In the genomic region with DNA sequence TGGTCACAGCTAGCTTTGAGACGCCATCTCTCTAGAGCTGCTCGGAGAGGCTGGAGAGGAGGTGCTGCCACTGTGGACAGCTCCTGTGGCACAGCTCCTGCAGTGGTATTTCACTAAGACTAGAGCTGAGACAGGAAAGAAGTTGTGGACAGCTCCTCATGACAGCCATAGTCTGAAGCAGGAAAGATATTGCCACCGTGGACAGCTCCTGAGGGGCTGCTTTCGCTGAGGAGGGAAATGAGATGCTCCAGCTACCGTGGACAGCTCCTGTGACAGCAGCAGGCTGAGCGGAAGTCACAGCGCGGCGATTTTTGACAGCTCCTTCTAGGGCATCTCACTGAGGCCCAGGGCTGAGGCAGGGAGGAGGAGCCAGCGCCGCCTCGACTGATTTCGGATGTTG, we compare ENCODE assay signal across 9 mouse cellular contexts. TPM values are rescaled to one million over a fixed set of nuclear protein-coding genes. Genes with fewer than 3 reads are reported as not detected.
A peak's percentile ranks its signal among the peaks of the same experiment; 100 is the strongest.
DNase-seq lines count a peak whose midpoint lies in the region; ATAC-seq lines count a peak whose summit lies in the region.
"Had no signal": no experiment of that assay in that cellular context is flagged by ENCODE, and none has a peak within 500 bp of the region (broad histone marks: within the 10 kb centered on the region; RNA-seq: fewer than 3 reads in every experiment).

No protein-coding gene starts in this region.

- intact Hi-C loops in heart, postnatal 36 days (cut with DNase I), result no loop called here

- H3K9ac ChIP-seq in forebrain, embryonic 14.5 days (ENCODE audit: low read length), result peak overlapping the region; percentile 17; the same call in 1 of the 2 replicates

- peak; percentile 54; the same call in 1 of the 2 replicates for ATAC-seq in forebrain, embryonic 14.5 days
- peak; percentile 100 for ATAC-seq in megakaryocyte-erythroid progenitor cell, adult 5-6 weeks (replicated peaks; ENCODE audit: low FRiP score, low TSS enrichment, poor library complexity, severe bottlenecking)

- 4% methylated on average over 13 of the region's 13 CpGs for WGBS in forebrain, embryonic 14.5 days

- no peaks in the 10 kb centered on the region for H3K36me3 ChIP-seq in forebrain, embryonic 14.5 days (ENCODE audit: control insufficient read depth, insufficient read depth, low read length)

- H3K27me3 ChIP-seq in forebrain, embryonic 14.5 days (replicated peaks; ENCODE audit: control insufficient read depth, insufficient read depth, low read length), result peaks cover 5% of the 10 kb centered on the region

- peak overlapping the region; percentile 45 for H3K4me2 ChIP-seq in forebrain, embryonic 14.5 days (ENCODE audit: low read length)

- no peak overlapping the region for H3K27ac ChIP-seq in forebrain, embryonic 14.5 days (ENCODE audit: low read depth, low read length)
- H3K27ac ChIP-seq: layer of hippocampus, adult 2 months had no signal

- peaks cover 4% of the 10 kb centered on the region; the same call in 1 of the 2 replicates for H3K4me1 ChIP-seq in forebrain, embryonic 14.5 days (ENCODE audit: control insufficient read depth, insufficient read depth, low read length)

- DNase-seq in CD8-positive naive resting alpha-beta T cell, adult 2 months (ENCODE audit: low read depth in 2 of 2, low spot score in 2 of 2), result peak; percentile 8 to 28
- DNase-seq in adrenal gland, adult (ENCODE audit: inconsistent age in 2 of 2, low spot score in 1 of 2), result peak; percentile 89 to 95
- peak; percentile 61 for DNase-seq in forebrain, embryonic 14.5 days (ENCODE audit: low spot score)
- DNase-seq in heart, postnatal 36 days, result peak; percentile 66 to 68
- peak; percentile 94 to 96 for DNase-seq in kidney, postnatal 4 days
- DNase-seq in right cerebral cortex, postnatal 4 days, result peak; percentile 30
- DNase-seq in yolk sac, embryonic 10.5 days (ENCODE audit: low spot score), result peak; percentile 89

- H3K4me3 ChIP-seq in forebrain, embryonic 14.5 days (ENCODE audit: low read depth, low read length), result peak overlapping the region; percentile 5; the same call in 1 of the 2 replicates
- H3K4me3 ChIP-seq: layer of hippocampus, adult 2 months had no signal

- H3K9me3 ChIP-seq in forebrain, embryonic 14.5 days (replicated peaks; ENCODE audit: control insufficient read depth, low read length), result no peaks in the 10 kb centered on the region

RNA-seq across cellular contexts. Expression of gene Ccnc, which starts 15.4 kb away (rescaled TPM):
- polyA plus RNA-seq in forebrain, embryonic 14.5 days (2014; fragmentation: Nextera tagmentation; extraction: Ambion mirVana), result 74.5 and 79.6 TPM in 2 replicates
- 10 to 100 TPM; 12.5 to 12.6 TPM for total RNA-seq in heart, postnatal 36 days (2021)
- total RNA-seq in megakaryocyte-erythroid progenitor cell, adult 5-6 weeks (2014; fragmentation: Nextera tagmentation), result 27.5 and 28.5 TPM in 2 replicates
- 38.9 and 41.7 TPM in 2 replicates for total RNA-seq in megakaryocyte-erythroid progenitor cell, adult 5-6 weeks (2017)

RNA-seq across cellular contexts. Expression of gene Prdm13, which starts 26.4 kb away (rescaled TPM):
- polyA plus RNA-seq in forebrain, embryonic 14.5 days (2014; fragmentation: Nextera tagmentation; extraction: Ambion mirVana), result 0.22 and 0.44 TPM in 2 replicates
- total RNA-seq in heart, postnatal 36 days (2021), result not detected
- total RNA-seq in megakaryocyte-erythroid progenitor cell, adult 5-6 weeks (2014; fragmentation: Nextera tagmentation), result not detected in 2 replicates
- not detected in 2 replicates for total RNA-seq in megakaryocyte-erythroid progenitor cell, adult 5-6 weeks (2017)
- total RNA-seq: layer of hippocampus, adult 2 months had no signal

RNA-seq across cellular contexts. Expression of gene Usp45, which starts 54.8 kb away (rescaled TPM):
- polyA plus RNA-seq in forebrain, embryonic 14.5 days (2014; fragmentation: Nextera tagmentation; extraction: Ambion mirVana), result 8.7 and 10.4 TPM in 2 replicates
- total RNA-seq in heart, postnatal 36 days (2021), result 10 to 100 TPM; 10.1 to 14.8 TPM
- 40.5 and 63.1 TPM in 2 replicates for total RNA-seq in megakaryocyte-erythroid progenitor cell, adult 5-6 weeks (2014; fragmentation: Nextera tagmentation)
- total RNA-seq in megakaryocyte-erythroid progenitor cell, adult 5-6 weeks (2017), result 26.3 and 34.1 TPM in 2 replicates

RNA-seq across cellular contexts. Expression of gene Tstd3, which starts 54.9 kb away (rescaled TPM):
- polyA plus RNA-seq in forebrain, embryonic 14.5 days (2014; fragmentation: Nextera tagmentation; extraction: Ambion mirVana), result 16.5 and 17.1 TPM in 2 replicates
- total RNA-seq in heart, postnatal 36 days (2021), result 10 to 100 TPM; 14.6 to 16.9 TPM
- total RNA-seq in megakaryocyte-erythroid progenitor cell, adult 5-6 weeks (2014; fragmentation: Nextera tagmentation), result 19.8 and 27.1 TPM in 2 replicates
- total RNA-seq in megakaryocyte-erythroid progenitor cell, adult 5-6 weeks (2017), result 9.8 and 19.3 TPM in 2 replicates

Comparison
In these comparisons a context has a peak if more than half of its experiments do, and no peak if none do; other contexts are left out.
1. DNase-seq: peak in every context shown above with its lines; median percentile 95 in kidney, postnatal 4 days; 92 in adrenal gland, adult; 89 in yolk sac, embryonic 10.5 days; 67 in heart, postnatal 36 days; 61 in forebrain, embryonic 14.5 days; 30 in right cerebral cortex, postnatal 4 days; 18 in CD8-positive naive resting alpha-beta T cell, adult 2 months.